Mouse (Mus musculus): ENCODE measurements at regions not wholly inside any gene's neighbourhood (a gene's known extent, or its start where the extent isn't known, plus 50 kb on each side); places are given as distances from the start of the nearest gene placed in this dataset.

- H3K79me2 ChIP-seq (replicated peaks; ENCODE audit: control insufficient read depth, extremely low read depth, insufficient read depth, poor library complexity, severe bottlenecking) = no peaks in the 10 kb centered on the region
- no peaks in the 10 kb centered on the region for H3K9me3 ChIP-seq (replicated peaks; ENCODE audit: low read length)
- no peaks in the 10 kb centered on the region for H3K4me1 ChIP-seq (ENCODE audit: control insufficient read depth in 1 of 2, insufficient read depth in 2 of 2)
- no peak for DNase-seq (ENCODE audit: extremely low read depth)
- in situ Hi-C loops (cut with MboI; ENCODE audit: low pct_ligation_motif_present, low pct_unique_long_range_greater_than_20kb, low sequenced_read_pairs) = no loop called here
- H3K9ac ChIP-seq (ENCODE audit: insufficient read depth, low read depth) = no peak overlapping the region
- TF ChIP-seq JUN (IDR thresholded peaks at IDR 0.05; ENCODE audit: insufficient read depth, low read depth, low read length) (no peak), MYC (IDR thresholded peaks at IDR 0.05; ENCODE audit: low read depth, low read length) (no peak), SMC3 (IDR thresholded peaks at IDR 0.05; ENCODE audit: low read depth, low read length) (no peak), MEF2A (IDR thresholded peaks at IDR 0.05; ENCODE audit: borderline replicate concordance, low read depth, low read length) (no peak), PAX5 (IDR thresholded peaks at IDR 0.05; ENCODE audit: low read length) (no peak), POLR2A (IDR thresholded peaks at IDR 0.05; ENCODE audit: low read depth, low read length) (no peak), JUND (conservative IDR thresholded peaks at IDR 0.05; ENCODE audit: low read depth, low read length) (no peak), USF1 (IDR thresholded peaks at IDR 0.05; ENCODE audit: low read depth, low read length) (no peak)
- dilution Hi-C loops (cut with MboI; ENCODE audit: extremely low pct_ligation_motif_present, extremely low pct_unique_long_range_greater_than_20kb, low sequenced_read_pairs) = no loop called here
- H3K27ac ChIP-seq (ENCODE audit: insufficient read depth, low read depth) = no peak overlapping the region
- no peaks in the 10 kb centered on the region for H3K36me3 ChIP-seq (replicated peaks in 1 of 2; ENCODE audit: control insufficient read depth in 1 of 2, insufficient read depth in 1 of 2, low read length in 1 of 2)
- H3K4me3 ChIP-seq (replicated peaks in 1 of 3; ENCODE audit: low read depth in 2 of 3, low read length in 2 of 3, poor library complexity in 1 of 3) = no peak overlapping the region
- no peak overlapping the region for H3K4me2 ChIP-seq (ENCODE audit: insufficient read depth, low read depth, poor library complexity, severe bottlenecking)
- H3K27me3 ChIP-seq (replicated peaks) = no peaks in the 10 kb centered on the region
Observed at GRCm38 (mm10) chr12:39289676-39290075, 510.5 kb downstream of the Etv1 start.

- no peak overlapping the region for H3K4me3 ChIP-seq (replicated peaks in 1 of 3; ENCODE audit: low read depth in 2 of 3, low read length in 2 of 3, poor library complexity in 1 of 3)
- in situ Hi-C loops (cut with MboI; ENCODE audit: low pct_ligation_motif_present, low pct_unique_long_range_greater_than_20kb, low sequenced_read_pairs) = no loop called here
Observed at GRCm38 (mm10) chr12:39301351-39302212, 522.4 kb downstream of the Etv1 start.

GRCm38 (mm10) chr12:39302213-39302591 is 523.0 kb downstream of the Etv1 start:
- dilution Hi-C loops (cut with MboI; ENCODE audit: extremely low pct_ligation_motif_present, extremely low pct_unique_long_range_greater_than_20kb, low sequenced_read_pairs) = no loop called here
- H3K4me1 ChIP-seq (ENCODE audit: control insufficient read depth in 1 of 2, insufficient read depth in 2 of 2) = peaks cover 0 to 3% of the 10 kb centered on the region in 2 experiments; a peak in 1 of 4 replicates
- no peaks in the 10 kb centered on the region for H3K9me3 ChIP-seq (replicated peaks; ENCODE audit: low read length)
- H3K27me3 ChIP-seq (replicated peaks) = no peaks in the 10 kb centered on the region
- TF ChIP-seq RAD21 (IDR thresholded peaks at IDR 0.05; ENCODE audit: low read depth, low read length) = no peak
- TF ChIP-seq POLR2A (IDR thresholded peaks at IDR 0.05; ENCODE audit: low read depth, low read length) = no peak
- TF ChIP-seq MAZ (IDR thresholded peaks at IDR 0.05; ENCODE audit: low read depth, low read length) = no peak
- TF ChIP-seq GABPA (IDR thresholded peaks at IDR 0.05; ENCODE audit: insufficient replicate concordance, low read depth, low read length) = no peak
- no peak for TF ChIP-seq UBTF (IDR thresholded peaks at IDR 0.05; ENCODE audit: low read depth, low read length)
- no peak for TF ChIP-seq CTCF (conservative IDR thresholded peaks at IDR 0.05 in 1 of 2, IDR thresholded peaks at IDR 0.05 in 1 of 2; ENCODE audit: low read depth in 2 of 2, low read length in 2 of 2)
- no peak for TF ChIP-seq PAX5 (IDR thresholded peaks at IDR 0.05; ENCODE audit: low read length)
- H3K36me3 ChIP-seq (replicated peaks in 1 of 2; ENCODE audit: control insufficient read depth in 1 of 2, insufficient read depth in 1 of 2, low read length in 1 of 2) = no peaks in the 10 kb centered on the region
- H3K4me2 ChIP-seq (ENCODE audit: insufficient read depth, low read depth, poor library complexity, severe bottlenecking) = no peak overlapping the region
- in situ Hi-C loops (cut with MboI; ENCODE audit: low pct_ligation_motif_present, low pct_unique_long_range_greater_than_20kb, low sequenced_read_pairs) = no loop called here
- H3K4me3 ChIP-seq (replicated peaks in 1 of 3; ENCODE audit: low read depth in 2 of 3, low read length in 2 of 3, poor library complexity in 1 of 3) = no peak overlapping the region
- H3K27ac ChIP-seq (ENCODE audit: insufficient read depth, low read depth) = no peak overlapping the region
- H3K79me2 ChIP-seq (replicated peaks; ENCODE audit: control insufficient read depth, extremely low read depth, insufficient read depth, poor library complexity, severe bottlenecking) = no peaks in the 10 kb centered on the region
- H3K9ac ChIP-seq (ENCODE audit: insufficient read depth, low read depth) = no peak overlapping the region
- no peak for DNase-seq (ENCODE audit: extremely low read depth)

More at GRCm38 (mm10) chr12:39301351-39302212, 522.4 kb downstream of the Etv1 start:
- no peak for DNase-seq (ENCODE audit: extremely low read depth)
- TF ChIP-seq MAX (IDR thresholded peaks at IDR 0.05; ENCODE audit: low read length) = no peak
- TF ChIP-seq ZNF384 (IDR thresholded peaks at IDR 0.05; ENCODE audit: low read depth, low read length) = no peak
- no peak for TF ChIP-seq ETS1 (conservative IDR thresholded peaks at IDR 0.05; ENCODE audit: low read depth, low read length)
- no peak for TF ChIP-seq KAT2A (IDR thresholded peaks at IDR 0.05; ENCODE audit: insufficient replicate concordance, low read length)
- no peak for TF ChIP-seq USF1 (IDR thresholded peaks at IDR 0.05; ENCODE audit: low read depth, low read length)
- TF ChIP-seq TBP (conservative IDR thresholded peaks at IDR 0.05; ENCODE audit: low read depth, low read length) = no peak
- no peak for TF ChIP-seq PAX5 (IDR thresholded peaks at IDR 0.05; ENCODE audit: low read length)
- no peak for TF ChIP-seq BHLHE40 (IDR thresholded peaks at IDR 0.05; ENCODE audit: low read depth, low read length)
- no peak for TF ChIP-seq ELF1 (IDR thresholded peaks at IDR 0.05; ENCODE audit: low read depth, low read length)
- no peaks in the 10 kb centered on the region for H3K27me3 ChIP-seq (replicated peaks)
- H3K79me2 ChIP-seq (replicated peaks; ENCODE audit: control insufficient read depth, extremely low read depth, insufficient read depth, poor library complexity, severe bottlenecking) = no peaks in the 10 kb centered on the region
- H3K4me1 ChIP-seq (ENCODE audit: control insufficient read depth in 1 of 2, insufficient read depth in 2 of 2) = peaks cover 0 to 3% of the 10 kb centered on the region in 2 experiments; a peak in 1 of 4 replicates
- no peaks in the 10 kb centered on the region for H3K36me3 ChIP-seq (replicated peaks in 1 of 2; ENCODE audit: control insufficient read depth in 1 of 2, insufficient read depth in 1 of 2, low read length in 1 of 2)
- no peak overlapping the region for H3K9ac ChIP-seq (ENCODE audit: insufficient read depth, low read depth)
- no peak overlapping the region for H3K27ac ChIP-seq (ENCODE audit: insufficient read depth, low read depth)
- no peak overlapping the region for H3K4me2 ChIP-seq (ENCODE audit: insufficient read depth, low read depth, poor library complexity, severe bottlenecking)
- dilution Hi-C loops (cut with MboI; ENCODE audit: extremely low pct_ligation_motif_present, extremely low pct_unique_long_range_greater_than_20kb, low sequenced_read_pairs) = no loop called here
- H3K9me3 ChIP-seq (replicated peaks; ENCODE audit: low read length) = no peaks in the 10 kb centered on the region
